Mouse (Mus musculus) ES-Bruce4 (cell line): ENCODE results near the gene Snrnp27. TPM values are rescaled to one million over a fixed set of nuclear protein-coding genes. Genes with fewer than 3 reads are reported as not detected.
A peak's percentile ranks its signal among the peaks of the same experiment; 100 is the strongest.

Experiments used
- H3K27ac ChIP-seq: 2 replicates; pipeline ENCODE4 v1.5.1; 2012; ENCODE audit warnings: low read length, inconsistent platforms; ENCODE audit not compliant: insufficient read depth
- H3K27me3 ChIP-seq: 2 replicates; pipeline ENCODE4 v1.6.1; 2012; ENCODE audit warnings: mild to moderate bottlenecking, low read length, inconsistent platforms; ENCODE audit not compliant: control insufficient read depth, poor library complexity, insufficient read depth, severe bottlenecking
- H3K36me3 ChIP-seq: 2 replicates; pipeline ENCODE4 v1.6.1; 2012; ENCODE audit warnings: inconsistent platforms, mild to moderate bottlenecking, low read length, moderate library complexity; ENCODE audit not compliant: control insufficient read depth, poor library complexity, insufficient read depth, severe bottlenecking
- H3K4me1 ChIP-seq: one replicate; pipeline ENCODE4 v1.8.1; 2011; ENCODE audit warnings: low read length; ENCODE audit not compliant: control insufficient read depth, insufficient read depth
- H3K4me3 ChIP-seq: 2 replicates; pipeline ENCODE4 v1.5.1; 2011; ENCODE audit warnings: low read depth, mild to moderate bottlenecking, low read length
- H3K9ac ChIP-seq: 2 replicates; pipeline ENCODE4 v1.6.1; 2012; ENCODE audit warnings: low read depth, mild to moderate bottlenecking, inconsistent platforms; ENCODE audit not compliant: poor library complexity, severe bottlenecking
- H3K9me3 ChIP-seq: replicated peaks from 2 replicates; pipeline ENCODE4 v1.6.1; 2012; ENCODE audit warnings: mild to moderate bottlenecking, low read length, inconsistent platforms; ENCODE audit not compliant: control insufficient read depth, poor library complexity, insufficient read depth, severe bottlenecking
- CTCF ChIP-seq: IDR thresholded peaks from one replicate; pipeline ENCODE4 v1.8.1; 2011; ENCODE audit warnings: low read depth, low read length
- EP300 ChIP-seq: IDR thresholded peaks from 2 replicates; pipeline ENCODE4 v1.6.1; 2011; ENCODE audit warnings: low read depth, low read length; ENCODE audit not compliant: insufficient read depth
- POLR2A ChIP-seq: IDR thresholded peaks from one replicate; pipeline ENCODE4 v1.8.1; 2011; ENCODE audit warnings: low read length; ENCODE audit not compliant: insufficient read depth
- polyA plus RNA-seq: library from polyadenylated mRNA; stranded (reverse); fragments of >200 nt; gene quantifications from 2 replicates; pipeline ENCODE4 v1.2.4, GENCODE M21; 2011; ENCODE audit warnings: low read depth; ENCODE audit not compliant: missing spikeins, insufficient read depth, insufficient read length

Snrnp27 gene
- polyA plus RNA-seq, 1 experiment, result 93.5 TPM

GRCm38 (mm10) chr6:86686971-86687370, 2.6 kb upstream of the Snrnp27 start:
- Histone ChIP-seq H3K4me1 (no peaks in the 10 kb centered on the region), H3K27me3 (no peaks in the 10 kb centered on the region), H3K9me3 (no peaks in the 10 kb centered on the region), H3K27ac (no peak overlapping the region), H3K9ac (no peak overlapping the region), H3K4me3 (no peak overlapping the region), H3K36me3 (peaks cover 8% of the 10 kb centered on the region; the same call in 1 of the 2 replicates)
- no peak for TF ChIP-seq POLR2A
- no peak for TF ChIP-seq CTCF
- TF ChIP-seq EP300, result no peak

GRCm38 (mm10) chr6:86684655-86685011, 311 bp upstream of the Snrnp27 start:
- Histone ChIP-seq H3K27ac (peak overlapping the region; percentile 75; the same call in 1 of the 2 replicates), H3K9ac (peak overlapping the region; percentile 81), H3K9me3 (no peaks in the 10 kb centered on the region), H3K36me3 (peaks cover 16% of the 10 kb centered on the region), H3K4me1 (no peaks in the 10 kb centered on the region), H3K4me3 (peak overlapping the region; percentile 81), H3K27me3 (no peaks in the 10 kb centered on the region)
- TF ChIP-seq CTCF (no peak), POLR2A (no peak), EP300 (no peak)

- TF ChIP-seq EP300, result no peak
- TF ChIP-seq CTCF, result no peak
- no peak for TF ChIP-seq POLR2A
- no peaks in the 10 kb centered on the region for H3K9me3 ChIP-seq
- H3K36me3 ChIP-seq, result peaks cover 32% of the 10 kb centered on the region
Observed at GRCm38 (mm10) chr6:86681289-86681688, 3.0 kb downstream of the Snrnp27 start.

GRCm38 (mm10) chr6:86678341-86678740, 6.0 kb downstream of the Snrnp27 start:
- Histone ChIP-seq H3K9me3 (no peaks in the 10 kb centered on the region), H3K27ac (no peak overlapping the region), H3K9ac (no peak overlapping the region), H3K36me3 (peaks cover 51% of the 10 kb centered on the region), H3K4me3 (no peak overlapping the region), H3K4me1 (no peaks in the 10 kb centered on the region), H3K27me3 (no peaks in the 10 kb centered on the region)
- TF ChIP-seq EP300 (no peak), CTCF (no peak), POLR2A (no peak)

More at GRCm38 (mm10) chr6:86681289-86681688, 3.0 kb downstream of the Snrnp27 start:
- Histone ChIP-seq H3K27me3 (no peaks in the 10 kb centered on the region), H3K9ac (no peak overlapping the region), H3K4me3 (no peak overlapping the region), H3K4me1 (no peaks in the 10 kb centered on the region), H3K27ac (no peak overlapping the region)

- H3K27ac ChIP-seq, result no peak overlapping the region
- H3K27me3 ChIP-seq, result no peaks in the 10 kb centered on the region
- no peaks in the 10 kb centered on the region for H3K4me1 ChIP-seq
- H3K9ac ChIP-seq, result no peak overlapping the region
- H3K36me3 ChIP-seq, result peaks cover 15% of the 10 kb centered on the region
- H3K4me3 ChIP-seq, result no peak overlapping the region
- H3K9me3 ChIP-seq, result no peaks in the 10 kb centered on the region
- TF ChIP-seq CTCF, result peak; percentile 33
- TF ChIP-seq POLR2A, result no peak
Observed at GRCm38 (mm10) chr6:86670873-86671272, 13.4 kb downstream of the Snrnp27 start.

GRCm38 (mm10) chr6:86669240-86669727, 15.0 kb downstream of the Snrnp27 start:
- H3K9me3 ChIP-seq, result no peaks in the 10 kb centered on the region
- H3K4me1 ChIP-seq, result no peaks in the 10 kb centered on the region
- H3K4me3 ChIP-seq, result peak overlapping the region; percentile 31
- H3K27me3 ChIP-seq, result no peaks in the 10 kb centered on the region
- no peak for TF ChIP-seq POLR2A
- no peak for TF ChIP-seq EP300
- TF ChIP-seq CTCF, result no peak
- H3K9ac ChIP-seq, result no peak overlapping the region
- 0 out of 2 replicates have a peak, but pooled peaks cover 2% of the 10 kb centered on the region for H3K36me3 ChIP-seq
- no peak overlapping the region for H3K27ac ChIP-seq
